Mouse (Mus musculus) embryo, embryonic 10.5 days (tissue): ENCODE results near the gene Gm10203.
"Not testable (repeated sequence)": the region's sequence is repeated elsewhere in the genome, so short reads cannot be mapped to it uniquely, and the experiment has no call there.

Source experiments
- DNase-seq: peaks from one replicate; pipeline ENCODE4 v3.0.0-alpha.2; 2015; ENCODE audit warnings: low spot score

Gene Gm10203

DNA sequence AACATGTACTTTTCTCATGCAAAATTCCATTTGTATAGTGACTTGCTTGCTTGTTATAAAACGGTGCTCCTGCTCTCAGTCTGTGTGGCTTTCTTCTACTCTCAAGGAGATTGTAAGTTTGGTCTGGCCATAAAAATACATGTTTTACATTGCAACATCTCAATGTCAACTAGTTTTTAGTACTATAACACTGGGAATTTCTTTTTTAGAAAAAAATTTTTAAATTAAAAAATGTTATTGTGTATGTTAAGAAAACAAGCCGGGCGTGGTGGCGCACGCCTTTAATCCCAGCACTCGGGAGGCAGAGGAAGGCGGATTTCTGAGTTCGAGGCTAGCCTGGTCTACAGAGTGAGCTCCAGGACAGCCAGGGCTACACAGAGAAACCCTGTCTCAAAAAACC, at the start of gene Gm10203:
Gm10203 (plus strand) TSS at position 301 of the 400 bp plus-strand sequence.
- DNase-seq, result not testable (repeated sequence)

GRCm38 (mm10) chr6:149092406-149092805, 37.6 kb upstream of the Gm10203 start:
- no peak for DNase-seq

GRCm38 (mm10) chr6:149093465-149093864, 36.5 kb upstream of the Gm10203 start:
- DNase-seq, result peak; percentile 65

GRCm38 (mm10) chr6:149094555-149094954, 35.4 kb upstream of the Gm10203 start:
- no peak for DNase-seq

GRCm38 (mm10) chr6:149095389-149095788, 34.6 kb upstream of the Gm10203 start:
- no peak for DNase-seq

DNA sequence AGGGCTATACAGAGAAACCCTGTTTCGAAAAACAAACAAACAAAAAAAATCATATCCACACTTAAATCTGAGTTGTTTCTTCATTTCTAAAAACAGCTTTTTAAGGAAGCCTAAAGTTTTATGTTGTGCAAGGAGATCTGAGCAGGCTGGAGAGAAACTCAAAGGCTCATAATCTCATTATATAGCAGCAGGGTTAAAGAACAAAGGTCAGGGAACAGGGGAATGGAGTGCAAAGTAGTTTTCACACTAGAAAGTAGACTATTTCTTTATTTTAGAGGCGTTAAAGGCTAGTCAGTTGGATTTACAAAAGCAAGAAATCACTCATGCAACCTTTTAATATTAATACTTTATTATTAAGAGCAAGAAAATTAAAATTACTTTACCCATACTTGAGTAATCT, 33.7 kb upstream of the Gm10203 start:
- DNase-seq, result no peak

- DNase-seq, result no peak
These were observed 32.7 kb upstream of the Gm10203 start for GRCm38 (mm10) chr6:149097276-149097675.

GRCm38 (mm10) chr6:149098993-149099392, 31.0 kb upstream of the Gm10203 start:
- no peak for DNase-seq

- peak; percentile 80 for DNase-seq
These were observed 29.5 kb upstream of the Gm10203 start for GRCm38 (mm10) chr6:149100174-149101075.

DNA sequence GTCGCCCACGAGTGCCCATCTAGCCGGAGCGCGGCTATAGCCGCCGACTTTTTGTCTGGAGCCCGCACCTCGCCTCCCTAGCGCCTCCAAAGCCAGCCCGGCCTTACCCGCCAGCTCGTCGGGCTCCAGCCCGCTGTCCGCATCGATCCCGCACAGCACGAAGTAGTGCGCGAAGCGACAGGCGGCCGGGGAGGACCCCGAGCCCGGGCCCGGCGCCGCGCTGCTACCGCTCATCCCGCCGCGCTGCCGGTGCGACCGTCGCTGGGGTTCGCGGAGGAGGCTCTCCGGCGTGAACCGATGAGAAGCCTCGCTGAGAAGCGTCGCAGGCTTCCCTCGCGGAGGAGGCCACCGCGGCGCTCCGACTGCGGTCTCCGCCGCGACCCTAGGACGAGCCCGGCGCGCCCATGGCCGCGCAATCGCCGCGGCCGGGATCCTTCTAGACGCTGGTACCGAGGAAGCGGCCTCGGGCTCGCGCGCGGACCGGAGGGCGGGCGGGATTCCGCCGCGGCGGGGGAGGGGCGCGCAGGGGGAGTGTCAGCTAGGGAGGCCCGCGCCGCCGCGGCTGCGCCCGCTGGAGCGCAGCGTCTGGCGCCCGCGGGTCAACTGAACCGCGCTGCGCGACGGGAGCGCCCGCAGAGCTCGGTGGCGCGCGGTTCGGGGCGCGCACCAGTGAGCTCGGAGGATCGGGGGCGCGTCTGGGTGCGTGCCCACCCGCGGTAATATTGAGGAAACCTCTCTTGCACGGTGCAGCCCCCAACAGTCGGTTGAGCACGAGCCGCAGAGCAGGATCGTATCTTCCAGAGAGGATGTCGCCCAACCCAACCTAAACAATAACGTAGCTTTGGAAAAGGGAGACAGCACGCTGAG, 28.7 kb upstream of the Gm10203 start, which contains the start of gene Dennd5b:
Dennd5b (minus strand) TSS at position 605 of the 867 bp plus-strand sequence.
- peak; percentile 82 for DNase-seq

GRCm38 (mm10) chr6:149101943-149102243, 28.1 kb upstream of the Gm10203 start:
- DNase-seq, result no peak

GRCm38 (mm10) chr6:149103451-149103850, 26.5 kb upstream of the Gm10203 start:
- no peak for DNase-seq

DNA sequence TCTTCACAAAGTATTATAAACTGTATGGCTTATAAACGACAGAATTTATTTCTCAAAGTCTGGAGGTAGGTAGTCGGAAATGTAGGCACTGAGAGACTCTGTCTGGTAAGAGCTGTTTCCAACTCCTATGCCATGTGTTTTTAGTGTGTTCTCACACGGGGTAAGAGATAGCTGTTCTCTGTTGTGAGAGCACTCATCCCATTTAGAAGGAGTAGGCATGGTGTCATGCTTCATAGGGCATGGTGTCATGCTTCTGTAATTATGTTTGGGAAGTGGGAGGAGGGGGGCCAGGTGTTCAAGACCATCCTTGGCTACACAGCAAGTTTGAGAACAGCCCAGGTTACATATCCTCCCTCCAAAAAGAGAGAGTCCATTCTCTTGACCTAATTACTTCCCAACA, 22.4 kb upstream of the Gm10203 start:
- DNase-seq, result no peak

- no peak for DNase-seq
These were observed 21.1 kb upstream of the Gm10203 start for GRCm38 (mm10) chr6:149108909-149109308.

GRCm38 (mm10) chr6:149116992-149117391, 13.0 kb upstream of the Gm10203 start:
- DNase-seq, result no peak

DNA sequence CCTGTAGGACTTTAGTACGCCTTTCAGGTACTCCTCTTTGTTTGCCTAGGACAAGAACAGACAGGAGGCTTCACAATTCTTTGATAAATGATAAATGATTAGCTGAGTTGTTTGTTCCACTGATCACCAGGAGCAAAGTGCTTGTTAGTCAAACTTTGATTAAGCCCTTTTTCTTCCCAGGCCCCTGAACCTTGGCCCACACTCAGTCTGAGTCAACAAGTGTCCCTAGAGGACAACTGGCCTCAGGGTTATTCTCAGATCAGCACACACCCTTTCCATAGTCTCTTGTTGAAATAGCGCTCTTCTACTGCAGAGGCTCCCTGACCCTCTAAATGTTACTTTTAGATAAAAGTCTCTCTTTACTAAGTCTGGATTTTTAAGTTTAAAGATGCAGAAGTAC, 11.0 kb upstream of the Gm10203 start:
- no peak for DNase-seq

DNA sequence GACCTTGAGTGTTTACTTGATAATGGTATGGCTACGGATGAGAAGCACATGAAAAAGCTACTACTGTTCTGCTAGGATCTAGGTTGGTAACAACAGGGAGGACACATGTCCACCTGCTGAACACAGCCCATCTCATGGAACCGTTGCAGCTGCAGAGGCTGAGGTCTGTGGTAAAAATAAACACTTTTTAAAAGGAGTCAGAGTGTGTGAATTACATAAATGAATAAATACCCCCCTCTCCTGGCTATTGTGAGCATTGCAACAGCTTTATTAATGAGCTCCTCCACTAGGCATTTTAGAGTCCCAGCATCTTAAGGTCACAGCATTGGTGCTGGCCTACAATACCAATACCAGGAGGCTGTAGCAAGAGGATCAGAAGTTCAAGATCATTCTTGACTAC, 10.1 kb upstream of the Gm10203 start:
- peak; percentile 92 for DNase-seq

- DNase-seq, result no peak
These were observed 6.9 kb upstream of the Gm10203 start for GRCm38 (mm10) chr6:149123042-149123441.

- DNase-seq, result peak; percentile 67
These were observed 3.3 kb upstream of the Gm10203 start for GRCm38 (mm10) chr6:149126675-149127074.

DNA sequence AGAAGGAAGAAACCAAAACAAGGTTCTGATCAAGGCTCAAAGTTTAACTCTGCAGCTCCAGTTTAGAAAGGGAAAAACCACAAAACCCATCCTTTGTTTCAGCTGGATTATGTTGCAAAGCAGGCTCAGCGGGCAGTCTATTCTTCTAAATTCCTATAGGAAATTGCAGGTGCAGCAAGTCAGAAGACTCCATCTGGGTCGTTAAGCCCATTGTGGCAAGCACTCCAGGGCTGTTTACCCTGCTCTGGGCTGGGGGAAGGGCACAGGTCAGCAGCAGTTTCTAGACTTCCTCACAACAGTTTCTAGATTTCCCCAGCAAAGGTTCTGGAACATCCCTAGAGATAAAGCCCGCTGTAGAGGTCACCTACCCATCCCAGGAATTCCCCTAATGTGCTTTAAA, 1.1 kb downstream of the Gm10203 start:
- DNase-seq, result peak; percentile 25

DNA sequence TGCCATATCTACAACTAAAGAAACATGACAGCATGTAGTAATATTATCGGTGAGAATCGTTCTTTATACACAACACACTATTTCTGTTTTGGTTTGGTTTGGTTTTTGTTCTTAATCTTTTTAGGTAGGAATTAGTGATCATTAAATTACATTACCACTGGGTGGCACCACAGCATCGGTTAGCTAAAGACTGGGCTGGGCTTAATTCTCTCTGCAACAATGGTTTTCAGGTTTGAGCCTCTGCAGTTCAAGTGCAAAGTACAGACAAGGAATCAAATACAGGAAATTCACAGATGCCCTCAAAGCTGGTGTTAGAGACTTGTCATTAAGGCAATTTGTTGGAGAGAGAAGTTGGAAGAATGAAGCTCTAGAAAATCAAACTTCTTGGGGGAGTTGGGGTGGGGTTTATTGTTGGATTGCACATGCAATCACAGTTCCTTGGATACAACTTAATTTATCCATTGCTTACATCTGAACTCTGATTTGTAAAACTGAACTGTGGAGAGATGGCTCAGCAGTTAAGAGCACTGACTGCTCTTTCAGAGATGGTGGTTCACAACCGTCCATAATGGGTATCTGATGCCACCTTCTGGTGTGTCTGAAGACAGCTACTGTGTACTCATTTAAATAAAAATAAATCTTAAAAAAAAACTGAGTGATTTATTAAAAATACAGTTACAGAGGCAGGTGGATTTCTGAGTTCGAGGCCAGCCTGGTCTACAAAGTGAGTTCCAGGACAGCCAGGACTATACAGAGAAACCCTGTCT, 2.5 kb downstream of the Gm10203 start:
- DNase-seq, result peak; percentile 91
